Mouse (Mus musculus) midbrain, postnatal 0 days (tissue): Measurements from ENCODE around the gene 4930415O20Rik. TPM values are rescaled to one million over a fixed set of nuclear protein-coding genes. Genes with fewer than 3 reads are reported as not detected.

Experiments used
- ATAC-seq: fragments of 200-750 bp; cut with Nextera tagmentation; 2 replicates; pipeline ENCODE4 v1.8.0; 2017; ENCODE audit warnings: moderate number of reproducible peaks, mild to moderate bottlenecking, moderate TSS enrichment, moderate library complexity; ENCODE audit not compliant: low FRiP score
- DNase-seq: peaks from one replicate; pipeline ENCODE4 v3.0.0-alpha.2; 2015; ENCODE audit warnings: low spot score
- H3K27ac ChIP-seq: fragments of 300-500 bp; sonication (generic); 2 replicates; pipeline ENCODE4 v1.5.1; 2014; ENCODE audit warnings: low read depth, mild to moderate bottlenecking, low read length, mixed read lengths
- H3K27me3 ChIP-seq: fragments of 300-500 bp; sonication (generic); 2 replicates; pipeline ENCODE4 v1.6.1; 2014; ENCODE audit warnings: low read length, control low read depth, mixed read lengths; ENCODE audit not compliant: insufficient read depth
- H3K36me3 ChIP-seq: fragments of 300-500 bp; sonication (generic); 2 replicates; pipeline ENCODE4 v1.6.1; 2014; ENCODE audit warnings: low read length, control low read depth, mixed read lengths; ENCODE audit not compliant: insufficient read depth
- H3K4me1 ChIP-seq: fragments of 300-500 bp; sonication (generic); 2 replicates; pipeline ENCODE4 v1.6.1; 2014; ENCODE audit warnings: mild to moderate bottlenecking, control low read depth, antibody characterized with exemption, low read length, mixed read lengths; ENCODE audit not compliant: insufficient read depth
- H3K4me2 ChIP-seq: fragments of 300-500 bp; sonication (generic); 2 replicates; pipeline ENCODE4 v1.6.1; 2014; ENCODE audit warnings: low read depth, mild to moderate bottlenecking, low read length, mixed read lengths; ENCODE audit not compliant: poor library complexity, severe bottlenecking
- H3K4me3 ChIP-seq: fragments of 300-500 bp; sonication (generic); 2 replicates; pipeline ENCODE4 v1.5.1; 2014; ENCODE audit warnings: low read depth, mild to moderate bottlenecking, low read length, moderate library complexity
- H3K9ac ChIP-seq: fragments of 300-500 bp; sonication (generic); replicated peaks from 2 replicates; pipeline ENCODE4 v1.6.1; 2014; ENCODE audit warnings: mild to moderate bottlenecking, low read length, moderate library complexity, mixed read lengths; ENCODE audit not compliant: poor library complexity, severe bottlenecking
- H3K9me3 ChIP-seq: fragments of 300-500 bp; sonication (generic); 2 replicates; pipeline ENCODE4 v1.6.1; 2016; ENCODE audit warnings: low read length, control low read depth
- CTCF ChIP-seq: IDR thresholded peaks from 2 replicates; pipeline ENCODE4 v1.5.1; 2016; ENCODE audit warnings: antibody characterized with exemption, mild to moderate bottlenecking
- WGBS: fragments of 180-500 bp; shearing (Covaris S2); extraction: QIAGEN DNeasy Blood & Tissue Kit; methylation state at CpG from one replicate; pipeline ENCODE4 v1.1.7; 2014; 5-methylcytosine and 5-hydroxymethylcytosine counted together
- polyA plus RNA-seq: library from polyadenylated mRNA; unstranded; fragments of >200 nt; fragmentation: Nextera tagmentation; extraction: Ambion mirVana; gene quantifications from 2 replicates; pipeline ENCODE4 v1.2.1, GENCODE M21; 2015
- total RNA-seq: library from RNA; depleted of rRNA; stranded (reverse); fragments of >200 nt; gene quantifications from 2 replicates; pipeline ENCODE4 v1.2.3, GENCODE M21; 2014

4930415O20Rik gene
- total and polyA plus RNA-seq, 2 experiments from 2014 or later, result 0.31 to 0.82 TPM

- DNase-seq, result no peak
- Histone ChIP-seq H3K9ac (no peak overlapping the region), H3K4me3 (no peak overlapping the region), H3K4me2 (no peak overlapping the region), H3K27ac (no peak overlapping the region), H3K36me3 (peaks cover 28% of the 10 kb centered on the region), H3K4me1 (no peaks in the 10 kb centered on the region), H3K27me3 (no peaks in the 10 kb centered on the region), H3K9me3 (no peaks in the 10 kb centered on the region)
- TF ChIP-seq CTCF, result no peak
- 95% methylated on average over 4 of the region's 4 CpGs for WGBS
- ATAC-seq, result no peak
Measured at GRCm38 (mm10) chr15:98555881-98556280, 14.9 kb upstream of the 4930415O20Rik start.

- no peak for TF ChIP-seq CTCF
Measured at GRCm38 (mm10) chr15:98557186-98557585, 13.6 kb upstream of the 4930415O20Rik start.

GRCm38 (mm10) chr15:98566973-98567277, 3.9 kb upstream of the 4930415O20Rik start:
- peak overlapping the region; percentile 89 for H3K9ac ChIP-seq
- WGBS, result under 1% methylated on average over 15 of the region's 15 CpGs

More at GRCm38 (mm10) chr15:98557186-98557585, 13.6 kb upstream of the 4930415O20Rik start:
- no peak overlapping the region for H3K4me3 ChIP-seq
- H3K9ac ChIP-seq, result no peak overlapping the region
- H3K4me1 ChIP-seq, result no peaks in the 10 kb centered on the region
- DNase-seq, result no peak
- peaks cover 21% of the 10 kb centered on the region for H3K36me3 ChIP-seq
- no peak for ATAC-seq
- no peaks in the 10 kb centered on the region for H3K9me3 ChIP-seq
- no peaks in the 10 kb centered on the region for H3K27me3 ChIP-seq
- no peak overlapping the region for H3K4me2 ChIP-seq
- WGBS, result 87% methylated on average over 5 of the region's 5 CpGs
- no peak overlapping the region for H3K27ac ChIP-seq

GRCm38 (mm10) chr15:98567278-98568134, 3.3 kb upstream of the 4930415O20Rik start:
- peak; percentile 59 for TF ChIP-seq CTCF
- H3K4me2 ChIP-seq, result peak overlapping the region; percentile 87
- WGBS, result under 1% methylated on average over 87 of the region's 88 CpGs
- peak; percentile 97 for ATAC-seq
- H3K9me3 ChIP-seq, result no peaks in the 10 kb centered on the region
- peak; percentile 99 for DNase-seq
- H3K27me3 ChIP-seq, result no peaks in the 10 kb centered on the region
- H3K27ac ChIP-seq, result peak overlapping the region; percentile 92
- peaks cover 5% of the 10 kb centered on the region; the same call in 1 of the 2 replicates for H3K36me3 ChIP-seq
- peaks cover 17% of the 10 kb centered on the region for H3K4me1 ChIP-seq
- H3K9ac ChIP-seq, result peak overlapping the region; percentile 89
- H3K4me3 ChIP-seq, result peak overlapping the region; percentile 91

More at GRCm38 (mm10) chr15:98566973-98567277, 3.9 kb upstream of the 4930415O20Rik start:
- no peaks in the 10 kb centered on the region for H3K27me3 ChIP-seq
- H3K4me3 ChIP-seq, result peak overlapping the region; percentile 91
- H3K9me3 ChIP-seq, result no peaks in the 10 kb centered on the region
- TF ChIP-seq CTCF, result no peak
- peaks cover 5% of the 10 kb centered on the region; the same call in 1 of the 2 replicates for H3K36me3 ChIP-seq
- DNase-seq (no peak), ATAC-seq (no peak)
- peak overlapping the region; percentile 87 for H3K4me2 ChIP-seq
- peaks cover 17% of the 10 kb centered on the region for H3K4me1 ChIP-seq
- H3K27ac ChIP-seq, result peak overlapping the region; percentile 91

GRCm38 (mm10) chr15:98568256-98569033, 2.4 kb upstream of the 4930415O20Rik start:
- ATAC-seq, result peak; percentile 27; the same call in 1 of the 2 replicates

More at GRCm38 (mm10) chr15:98568256-98569033, 2.4 kb upstream of the 4930415O20Rik start:
- Histone ChIP-seq H3K36me3 (peaks cover 3% of the 10 kb centered on the region; the same call in 1 of the 2 replicates), H3K4me2 (peak overlapping the region; percentile 74), H3K4me3 (peak overlapping the region; percentile 91), H3K27me3 (no peaks in the 10 kb centered on the region), H3K9me3 (no peaks in the 10 kb centered on the region), H3K9ac (peak overlapping the region; percentile 84), H3K27ac (peak overlapping the region; percentile 92), H3K4me1 (peaks cover 17% of the 10 kb centered on the region)
- no peak for TF ChIP-seq CTCF
- no peak for DNase-seq
- WGBS, result 11% methylated on average over 22 of the region's 22 CpGs
